Mouse (Mus musculus) large intestine, adult 2 months (tissue): ENCODE measurements at regions not wholly inside any gene's neighbourhood (a gene's known extent, or its start where the extent isn't known, plus 50 kb on each side); places are given as distances from the start of the nearest gene placed in this dataset.

Source experiments
- DNase-seq: peaks from one replicate; pipeline ENCODE4 v3.0.0-alpha.2; 2012; ENCODE audit warnings: low read depth, low spot score
- WGBS: fragments of 180-500 bp; shearing (Covaris S2); methylation state at CpG from one replicate; pipeline ENCODE4 v1.1.7; 2018; 5-methylcytosine and 5-hydroxymethylcytosine counted together

GRCm38 (mm10) chr3:131056893-131057660 lies 53.2 kb upstream of the Lef1 start:
- DNase-seq, result no peak
- WGBS, result 86% methylated on average over 5 of the region's 5 CpGs

DNA sequence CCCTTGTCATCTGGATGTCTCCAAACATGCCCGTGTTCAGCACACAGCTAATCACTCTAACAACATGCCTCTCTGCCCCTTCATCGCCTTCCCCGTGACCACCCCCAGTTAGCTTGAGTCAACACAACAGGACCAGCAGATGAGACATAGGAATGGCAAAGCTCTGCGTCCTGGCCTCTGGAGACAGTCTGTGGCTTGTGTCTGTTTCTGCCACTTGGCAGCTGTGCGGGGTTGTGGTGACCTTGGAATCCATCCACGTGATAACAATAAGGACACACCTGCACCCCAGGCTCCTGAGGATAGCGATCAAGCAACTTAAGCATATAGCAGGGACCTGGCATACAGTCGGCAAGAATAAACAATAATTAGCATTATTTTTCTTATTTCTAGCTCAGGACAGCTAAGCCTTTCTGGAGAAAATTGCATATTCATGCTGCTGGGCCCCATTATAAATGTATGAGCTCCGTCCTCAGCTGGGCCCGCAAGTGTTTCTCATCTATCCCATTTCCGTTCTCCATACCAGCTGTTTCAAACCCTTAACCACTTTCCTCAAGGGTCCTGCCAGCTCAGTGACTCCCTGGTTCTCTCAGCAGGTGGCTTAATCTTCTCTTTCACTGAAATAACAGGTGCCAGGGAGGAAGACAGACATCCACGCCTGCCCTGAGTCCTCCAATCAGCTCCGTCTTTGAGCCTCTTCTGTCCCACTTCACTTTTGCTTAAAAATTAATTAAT lies 55.9 kb upstream of the Lef1 start:
- no peak for DNase-seq

DNA sequence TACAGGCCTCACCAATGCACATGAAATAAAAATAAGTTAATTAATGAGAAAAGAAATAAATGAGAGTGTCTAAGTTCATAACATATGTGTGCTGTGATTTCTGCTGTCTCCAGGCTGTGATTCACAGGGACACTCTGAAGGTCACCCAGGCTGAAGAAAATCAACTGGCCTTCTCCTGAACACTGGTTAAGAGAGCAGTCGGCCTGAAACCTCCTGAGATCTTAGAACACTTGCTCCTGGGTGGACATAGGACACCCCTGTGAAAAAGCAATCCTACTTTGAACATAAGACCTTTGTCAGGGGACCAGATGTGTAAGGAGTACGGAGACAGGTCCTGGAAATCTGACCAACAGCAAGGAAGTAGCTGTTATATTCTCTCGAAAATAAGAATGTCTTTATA lies 62.6 kb upstream of the Lef1 start:
- 83% methylated on average over 3 of the region's 3 CpGs for WGBS

More for the DNA sequence above, 55.9 kb upstream of the Lef1 start:
- 72% methylated on average over 13 of the region's 13 CpGs for WGBS

DNA sequence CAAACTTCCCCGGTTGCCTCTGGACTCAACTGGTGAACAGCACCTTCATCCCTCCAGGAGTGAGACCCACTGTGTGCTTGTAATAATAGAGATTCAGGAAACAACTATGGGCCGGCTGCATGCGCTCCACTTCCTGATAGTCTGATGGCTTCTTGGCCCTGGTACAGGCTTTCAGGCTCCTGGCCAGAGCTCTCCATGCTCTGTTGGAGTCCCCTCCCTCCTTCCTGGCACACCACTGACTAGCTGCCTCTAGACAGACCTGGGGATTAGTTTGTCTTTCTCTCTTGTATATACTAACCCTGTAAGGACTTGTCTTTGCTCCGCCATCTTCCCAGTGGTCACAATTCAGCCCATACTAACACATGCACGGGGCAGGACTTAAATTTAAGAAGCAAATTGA lies 63.9 kb upstream of the Lef1 start:
- DNase-seq, result no peak
- WGBS, result 72% methylated on average over 5 of the region's 5 CpGs

More for the DNA sequence above, 62.6 kb upstream of the Lef1 start:
- DNase-seq, result no peak

- no peak for DNase-seq
- 41% methylated on average over 4 of the region's 4 CpGs for WGBS
Measured at GRCm38 (mm10) chr3:131040214-131040825, 70.0 kb upstream of the Lef1 start.

DNA sequence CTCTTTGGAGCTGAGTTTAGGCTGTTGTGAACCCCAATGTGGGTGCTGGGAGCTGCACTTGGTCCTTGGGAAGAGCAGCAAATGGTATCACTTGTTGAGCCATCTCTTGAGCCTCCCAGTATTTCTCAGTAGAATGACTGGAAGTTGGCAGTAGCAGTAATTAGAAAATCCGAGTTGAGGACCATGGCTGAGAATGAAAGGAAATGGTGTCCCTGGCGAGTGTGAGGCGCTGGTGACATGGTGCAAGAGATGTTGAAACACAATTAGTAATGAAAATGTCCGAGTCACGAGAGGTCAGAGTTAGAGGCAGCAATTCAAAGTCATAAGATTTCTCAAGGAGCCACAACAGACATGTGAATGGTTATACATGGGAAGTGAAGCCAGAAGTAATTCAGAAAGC lies 73.2 kb upstream of the Lef1 start:
- DNase-seq, result no peak
- WGBS, result 79% methylated on average over 5 of the region's 5 CpGs

- no peak for DNase-seq
- 80% methylated on average over 5 of the region's 5 CpGs for WGBS
Measured at GRCm38 (mm10) chr3:131034774-131035173, 75.5 kb upstream of the Lef1 start.

DNA sequence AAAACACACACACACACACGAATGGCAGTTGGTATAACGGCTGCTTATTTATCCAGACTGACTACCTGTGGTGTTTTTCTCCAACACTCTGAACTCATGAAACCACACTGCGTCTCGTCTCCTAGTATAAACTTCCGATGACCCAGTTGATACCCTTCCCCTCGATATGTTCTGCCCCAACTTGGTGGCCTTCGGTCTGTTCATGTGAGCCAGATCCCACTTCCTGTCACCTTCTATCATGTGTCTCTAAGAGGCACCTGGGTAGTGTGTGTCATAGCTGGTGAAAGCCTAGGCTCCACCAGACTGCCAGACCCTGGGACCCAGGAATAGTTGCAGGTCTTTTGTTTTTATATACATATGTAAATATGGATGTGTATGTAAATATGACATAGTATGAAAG lies 83.9 kb upstream of the Lef1 start:
- no peak for DNase-seq
- 86% methylated on average over 7 of the region's 7 CpGs for WGBS

- no peak for DNase-seq
- 24% methylated on average over 23 of the region's 23 CpGs for WGBS
Measured at GRCm38 (mm10) chr3:131019163-131019956, 90.9 kb upstream of the Lef1 start.

GRCm38 (mm10) chr3:131017899-131018298 lies 92.4 kb upstream of the Lef1 start:
- 88% methylated on average over 9 of the region's 9 CpGs for WGBS
- no peak for DNase-seq

DNA sequence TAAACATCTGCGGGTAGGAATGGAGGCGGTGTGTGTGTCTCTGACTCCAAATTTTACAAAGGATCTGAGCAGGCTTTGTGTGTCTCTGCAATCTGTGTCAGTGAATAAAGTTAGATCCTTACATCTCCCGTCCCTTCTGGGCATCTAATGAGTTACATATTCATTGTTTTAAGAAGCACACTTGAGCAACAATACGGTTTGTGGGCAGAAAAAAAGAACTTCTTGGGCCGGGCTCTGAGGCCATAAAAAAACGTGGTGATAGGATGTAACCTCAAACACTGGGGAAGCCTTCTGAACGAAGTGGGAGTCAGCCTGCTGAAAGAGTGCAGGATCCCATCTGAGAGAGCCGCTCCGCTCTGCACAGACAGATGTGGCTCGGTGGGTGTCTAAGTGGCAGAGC lies 94.2 kb upstream of the Lef1 start:
- DNase-seq, result no peak
- 62% methylated on average over 10 of the region's 10 CpGs for WGBS

DNA sequence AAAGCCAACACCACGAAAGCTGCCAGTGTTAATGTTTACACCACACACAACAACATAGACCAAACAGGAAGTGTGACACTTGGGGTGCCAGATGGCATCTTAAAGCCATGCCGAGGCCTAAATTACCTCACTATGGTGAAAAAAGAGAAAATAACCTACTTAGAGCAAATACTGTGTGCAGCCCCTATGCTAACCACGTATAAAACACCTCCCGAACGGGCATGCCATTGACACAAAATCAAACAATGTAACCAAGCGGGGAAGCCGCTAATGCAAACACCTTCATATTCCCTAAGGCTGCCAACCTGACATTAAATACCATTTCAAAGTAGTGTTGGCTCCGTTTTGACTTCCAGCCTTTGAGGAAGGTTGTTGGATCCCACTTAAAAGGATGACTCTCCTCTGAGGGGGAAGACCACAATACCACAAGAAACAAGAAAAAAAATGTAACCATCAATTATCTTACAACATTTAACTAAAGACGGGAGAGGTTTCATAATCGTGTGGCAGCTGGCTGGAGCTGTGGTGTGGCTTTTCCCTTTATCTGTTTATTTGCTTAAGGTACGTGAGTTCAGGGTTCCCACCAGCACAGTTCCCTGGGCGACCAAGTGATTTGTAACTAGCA lies 96.1 kb upstream of the Lef1 start:
- 25% methylated on average over 12 of the region's 12 CpGs for whole genome bisulfite sequencing
- DNase-seq, result no peak

DNA sequence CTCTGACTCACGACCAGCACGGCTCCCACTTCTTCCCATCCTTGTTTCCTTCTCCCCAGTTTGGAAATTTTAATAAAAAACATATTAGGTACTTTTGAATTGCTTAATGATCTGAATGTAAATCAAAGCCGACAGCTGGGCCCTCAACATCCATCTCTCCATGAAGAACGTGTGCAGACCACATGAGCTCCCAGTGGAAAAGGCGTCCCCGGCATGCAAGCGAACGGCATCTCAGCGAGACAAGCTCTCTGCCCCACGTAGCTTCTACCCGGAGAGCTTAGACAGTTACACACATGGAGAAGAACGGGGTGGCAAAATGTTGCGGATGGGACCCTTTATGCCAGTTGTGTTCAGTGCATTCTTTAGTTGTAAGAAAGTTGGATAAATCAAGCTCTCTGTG lies 109.6 kb upstream of the Lef1 start:
- 87% methylated on average over 13 of the region's 13 CpGs for WGBS
- DNase-seq, result no peak

GRCm38 (mm10) chr3:131000252-131000651 lies 110.0 kb upstream of the Lef1 start:
- 11% methylated on average over 3 of the region's 3 CpGs for WGBS
- no peak for DNase-seq

- peak; percentile 57 for DNase-seq
- whole genome bisulfite sequencing, result 21% methylated on average over 6 of the region's 6 CpGs
Measured at GRCm38 (mm10) chr3:130999818-131000217, 110.5 kb upstream of the Lef1 start.

GRCm38 (mm10) chr3:130998433-130998832 lies 111.8 kb upstream of the Lef1 start:
- DNase-seq, result no peak
- WGBS, result 29% methylated on average over 10 of the region's 10 CpGs

- no peak for DNase-seq
- WGBS, result 55% methylated on average over 11 of the region's 11 CpGs
Measured at GRCm38 (mm10) chr3:130996786-130997185, 113.5 kb upstream of the Lef1 start.

DNA sequence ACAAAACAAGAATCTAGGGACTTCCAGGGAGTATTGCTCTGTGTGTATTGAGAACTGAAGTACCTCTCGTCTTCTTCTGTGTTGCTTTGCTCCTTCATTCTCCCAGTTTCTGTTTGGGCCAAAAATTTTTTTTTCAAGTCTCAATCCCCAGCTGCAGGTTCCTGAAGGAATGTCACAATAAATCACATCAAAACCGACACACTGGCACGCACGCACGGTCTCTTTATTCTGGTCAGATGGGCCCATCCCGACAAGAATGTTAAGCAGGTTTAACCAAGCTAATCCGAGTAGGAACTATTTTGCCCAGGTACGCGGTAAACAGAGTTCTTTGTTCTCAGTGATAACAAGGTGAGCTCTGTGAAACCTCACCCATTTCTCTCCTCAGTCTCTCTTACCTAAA lies 118.3 kb upstream of the Lef1 start:
- WGBS, result 74% methylated on average over 9 of the region's 9 CpGs

DNA sequence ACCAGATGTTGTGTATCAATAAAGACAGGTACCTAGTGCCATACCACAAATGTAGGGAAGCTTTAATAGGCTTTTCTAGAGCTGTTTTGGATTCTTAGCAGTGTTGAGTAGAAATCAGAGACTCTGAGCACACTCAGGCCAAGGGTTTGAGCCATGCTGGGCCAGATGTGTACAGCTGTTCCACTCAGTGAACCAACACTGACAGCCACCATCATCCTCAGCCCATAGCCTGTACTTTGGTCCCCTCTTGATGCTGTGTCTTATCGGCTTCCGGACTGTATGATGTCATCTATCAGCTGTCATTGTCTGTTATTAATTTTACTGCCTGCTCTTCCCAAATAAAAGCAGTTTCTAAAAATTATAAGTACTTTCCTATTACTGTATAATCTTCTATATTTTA lies 123.6 kb upstream of the Lef1 start:
- WGBS, result 69% methylated on average over 2 of the region's 2 CpGs
- DNase-seq, result no peak

More for the DNA sequence above, 118.3 kb upstream of the Lef1 start:
- DNase-seq, result no peak

GRCm38 (mm10) chr3:130986101-130986500 lies 124.2 kb upstream of the Lef1 start:
- 89% methylated on average over 2 of the region's 2 CpGs for WGBS
- DNase-seq, result no peak
